Mouse (Mus musculus): ENCODE results near the gene Plxnb1. TPM values are rescaled to one million over a fixed set of nuclear protein-coding genes. Genes with fewer than 3 reads are reported as not detected.

Plxnb1 gene
- polyA plus RNA-seq, 1 experiment from 2014 or later: 27.3 TPM

GRCm38 (mm10) chr9:109101933-109102445 lies 6.8 kb downstream of the Plxnb1 start:
- peaks cover 22% of the 10 kb centered on the region for H3K36me3 ChIP-seq (ENCODE audit: control insufficient read depth, insufficient read depth, low read length)
- whole genome bisulfite sequencing: 92% methylated on average over 5 of the region's 5 CpGs
- H3K4me2 ChIP-seq (ENCODE audit: low read depth, low read length, severe bottlenecking): no peak overlapping the region
- no peaks in the 10 kb centered on the region for H3K27me3 ChIP-seq (ENCODE audit: control insufficient read depth, insufficient read depth, low read length)
- H3K9ac ChIP-seq (ENCODE audit: low read length): no peak overlapping the region
- ATAC-seq (replicated peaks; ENCODE audit: low FRiP score) (no peak), DNase-seq (ENCODE audit: low spot score) (no peak)
- H3K4me3 ChIP-seq (ENCODE audit: low read depth, low read length): no peak overlapping the region
- H3K4me1 ChIP-seq (replicated peaks; ENCODE audit: control insufficient read depth, insufficient read depth, low read length): peaks cover 15% of the 10 kb centered on the region; the same call in 1 of the 2 replicates
- no peaks in the 10 kb centered on the region for H3K9me3 ChIP-seq (ENCODE audit: control insufficient read depth, low read length)
- H3K27ac ChIP-seq (ENCODE audit: low read depth, low read length): no peak overlapping the region

- Histone ChIP-seq H3K4me2 (ENCODE audit: low read depth, low read length, severe bottlenecking) (no peak overlapping the region), H3K9ac (ENCODE audit: low read length) (no peak overlapping the region), H3K4me3 (ENCODE audit: low read depth, low read length) (no peak overlapping the region), H3K36me3 (ENCODE audit: control insufficient read depth, insufficient read depth, low read length) (peaks cover 24% of the 10 kb centered on the region), H3K9me3 (ENCODE audit: control insufficient read depth, low read length) (no peaks in the 10 kb centered on the region), H3K4me1 (replicated peaks; ENCODE audit: control insufficient read depth, insufficient read depth, low read length) (peaks cover 14% of the 10 kb centered on the region; the same call in 1 of the 2 replicates), H3K27me3 (ENCODE audit: control insufficient read depth, insufficient read depth, low read length) (no peaks in the 10 kb centered on the region), H3K27ac (ENCODE audit: low read depth, low read length) (no peak overlapping the region)
- DNase-seq (ENCODE audit: low spot score) (no peak), ATAC-seq (replicated peaks; ENCODE audit: low FRiP score) (no peak)
- WGBS: 97% methylated on average over 3 of the region's 3 CpGs
These were observed 7.4 kb downstream of the Plxnb1 start for GRCm38 (mm10) chr9:109102541-109102940.

DNA sequence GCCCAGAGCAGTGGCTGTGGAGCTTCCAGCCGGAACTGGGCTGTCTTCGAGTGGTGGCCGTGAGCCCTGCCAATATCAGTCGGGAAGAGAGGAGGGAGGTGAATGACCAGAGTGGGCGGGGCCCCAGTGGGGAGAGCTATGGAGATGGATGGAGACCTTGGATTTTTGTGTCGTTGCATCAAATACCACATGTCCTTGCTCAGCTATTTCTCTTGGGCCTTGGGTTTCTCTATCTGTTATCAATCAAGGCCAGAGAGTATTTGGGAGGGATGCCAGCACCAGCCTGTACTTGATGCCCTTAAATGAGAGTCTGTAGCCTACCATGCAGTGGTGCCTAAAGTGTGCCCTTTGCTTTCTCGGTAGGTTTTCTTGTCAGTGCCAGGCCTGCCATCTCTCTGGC lies 8.1 kb downstream of the Plxnb1 start:
- no peak for DNase-seq (ENCODE audit: low spot score)
- Histone ChIP-seq H3K27ac (ENCODE audit: low read depth, low read length) (no peak overlapping the region), H3K4me3 (ENCODE audit: low read depth, low read length) (no peak overlapping the region), H3K9ac (ENCODE audit: low read length) (no peak overlapping the region), H3K9me3 (ENCODE audit: control insufficient read depth, low read length) (no peaks in the 10 kb centered on the region), H3K27me3 (ENCODE audit: control insufficient read depth, insufficient read depth, low read length) (no peaks in the 10 kb centered on the region), H3K4me2 (ENCODE audit: low read depth, low read length, severe bottlenecking) (no peak overlapping the region), H3K4me1 (replicated peaks; ENCODE audit: control insufficient read depth, insufficient read depth, low read length) (peaks cover 10% of the 10 kb centered on the region; the same call in 1 of the 2 replicates), H3K36me3 (ENCODE audit: control insufficient read depth, insufficient read depth, low read length) (peaks cover 24% of the 10 kb centered on the region)
- ATAC-seq (replicated peaks; ENCODE audit: low FRiP score): no peak
- 80% methylated on average over 7 of the region's 7 CpGs for WGBS

DNA sequence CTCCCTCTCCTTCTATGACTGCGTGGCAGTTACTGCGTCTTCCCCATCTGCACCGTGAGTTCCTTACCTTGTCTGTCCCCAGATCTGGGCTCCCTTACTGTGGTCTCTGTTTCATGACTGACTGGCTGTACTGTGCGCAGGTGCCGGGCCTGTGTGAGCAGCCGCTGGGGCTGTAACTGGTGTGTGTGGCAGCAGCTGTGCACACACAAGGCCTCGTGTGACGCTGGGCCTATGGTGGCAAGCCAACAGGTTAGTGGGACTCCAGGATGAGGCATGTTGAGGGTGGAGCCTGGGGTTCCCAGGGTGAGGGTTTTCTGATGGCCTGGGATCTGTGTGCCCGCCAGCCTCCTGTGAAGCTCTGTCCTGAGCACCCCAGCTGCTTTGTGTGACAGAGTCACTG lies 8.9 kb downstream of the Plxnb1 start:
- Histone ChIP-seq H3K9me3 (ENCODE audit: control insufficient read depth, low read length) (no peaks in the 10 kb centered on the region), H3K27ac (ENCODE audit: low read depth, low read length) (no peak overlapping the region), H3K27me3 (ENCODE audit: control insufficient read depth, insufficient read depth, low read length) (no peaks in the 10 kb centered on the region), H3K36me3 (ENCODE audit: control insufficient read depth, insufficient read depth, low read length) (peaks cover 31% of the 10 kb centered on the region), H3K4me2 (ENCODE audit: low read depth, low read length, severe bottlenecking) (no peak overlapping the region), H3K4me1 (replicated peaks; ENCODE audit: control insufficient read depth, insufficient read depth, low read length) (peaks cover 2% of the 10 kb centered on the region; the same call in 1 of the 2 replicates), H3K4me3 (ENCODE audit: low read depth, low read length) (no peak overlapping the region), H3K9ac (ENCODE audit: low read length) (no peak overlapping the region)
- ATAC-seq (replicated peaks; ENCODE audit: low FRiP score) (no peak), DNase-seq (ENCODE audit: low spot score) (no peak)
- WGBS: 89% methylated on average over 9 of the region's 9 CpGs

GRCm38 (mm10) chr9:109105011-109105410 lies 9.8 kb downstream of the Plxnb1 start:
- DNase-seq (ENCODE audit: low spot score): no peak
- no peak for ATAC-seq (replicated peaks; ENCODE audit: low FRiP score)

DNA sequence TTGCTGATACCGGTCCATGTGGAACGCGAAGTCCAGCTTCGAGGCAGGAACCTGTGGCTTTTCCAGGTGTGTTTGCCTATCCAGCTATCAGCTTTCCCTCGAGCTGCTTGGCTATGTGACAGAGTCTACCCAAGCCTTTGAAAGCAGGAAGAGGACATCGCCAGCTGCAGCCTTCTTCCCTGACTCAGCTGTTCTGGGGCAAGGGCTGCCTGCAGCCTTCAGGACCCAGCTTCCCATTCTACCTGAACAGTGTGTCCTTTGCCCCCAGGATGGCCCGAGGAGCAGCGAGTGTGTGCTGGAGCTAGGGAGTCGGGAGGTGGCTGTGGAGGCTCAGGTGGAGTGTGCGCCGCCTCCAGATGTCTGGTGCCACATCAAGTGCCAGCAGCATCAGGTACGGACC lies 10.5 kb downstream of the Plxnb1 start:
- Histone ChIP-seq H3K9ac (ENCODE audit: low read length) (no peak overlapping the region), H3K36me3 (ENCODE audit: control insufficient read depth, insufficient read depth, low read length) (peaks cover 37% of the 10 kb centered on the region), H3K4me3 (ENCODE audit: low read depth, low read length) (no peak overlapping the region), H3K4me2 (ENCODE audit: low read depth, low read length, severe bottlenecking) (no peak overlapping the region), H3K27ac (ENCODE audit: low read depth, low read length) (no peak overlapping the region), H3K4me1 (replicated peaks; ENCODE audit: control insufficient read depth, insufficient read depth, low read length) (no peaks in the 10 kb centered on the region), H3K27me3 (ENCODE audit: control insufficient read depth, insufficient read depth, low read length) (no peaks in the 10 kb centered on the region), H3K9me3 (ENCODE audit: control insufficient read depth, low read length) (no peaks in the 10 kb centered on the region)
- ATAC-seq (replicated peaks; ENCODE audit: low FRiP score) (no peak), DNase-seq (ENCODE audit: low spot score) (no peak)
- WGBS: 97% methylated on average over 12 of the region's 12 CpGs

More at GRCm38 (mm10) chr9:109105011-109105410, 9.8 kb downstream of the Plxnb1 start:
- Histone ChIP-seq H3K4me2 (ENCODE audit: low read depth, low read length, severe bottlenecking) (no peak overlapping the region), H3K27ac (ENCODE audit: low read depth, low read length) (no peak overlapping the region), H3K4me1 (replicated peaks; ENCODE audit: control insufficient read depth, insufficient read depth, low read length) (no peaks in the 10 kb centered on the region), H3K4me3 (ENCODE audit: low read depth, low read length) (no peak overlapping the region), H3K9me3 (ENCODE audit: control insufficient read depth, low read length) (no peaks in the 10 kb centered on the region), H3K27me3 (ENCODE audit: control insufficient read depth, insufficient read depth, low read length) (no peaks in the 10 kb centered on the region), H3K36me3 (ENCODE audit: control insufficient read depth, insufficient read depth, low read length) (peaks cover 37% of the 10 kb centered on the region), H3K9ac (ENCODE audit: low read length) (no peak overlapping the region)
- 89% methylated on average over 12 of the region's 12 CpGs for WGBS

DNA sequence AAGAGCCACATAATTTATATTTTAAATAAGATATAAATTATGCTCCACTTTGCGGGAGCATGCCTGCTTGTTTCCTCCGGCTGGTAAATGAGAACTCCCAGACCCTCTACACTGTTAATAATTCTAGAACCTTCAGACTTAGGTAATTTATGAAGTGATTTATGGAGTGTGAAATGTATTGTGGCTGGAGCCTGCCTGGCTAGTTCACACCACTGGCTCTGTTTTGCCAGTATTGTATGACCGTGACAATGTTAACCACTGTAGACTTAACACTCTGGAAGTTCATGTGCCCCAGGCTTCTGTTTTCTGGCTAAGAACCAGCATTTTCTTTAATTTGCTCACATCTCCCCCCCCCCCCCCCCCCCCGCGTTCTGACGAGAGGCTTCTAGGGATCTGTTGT lies 12.2 kb downstream of the Plxnb1 start:
- H3K4me1 ChIP-seq (replicated peaks; ENCODE audit: control insufficient read depth, insufficient read depth, low read length): no peaks in the 10 kb centered on the region
- 80% methylated on average over 6 of the region's 6 CpGs for WGBS

GRCm38 (mm10) chr9:109110240-109110639 lies 15.1 kb downstream of the Plxnb1 start:
- no peak overlapping the region for H3K4me3 ChIP-seq (ENCODE audit: low read depth, low read length)
- H3K9me3 ChIP-seq (ENCODE audit: control insufficient read depth, low read length): no peaks in the 10 kb centered on the region
- H3K27ac ChIP-seq (ENCODE audit: low read depth, low read length): no peak overlapping the region
- H3K36me3 ChIP-seq (ENCODE audit: control insufficient read depth, insufficient read depth, low read length): peaks cover 42% of the 10 kb centered on the region; the same call in 1 of the 2 replicates
- DNase-seq (ENCODE audit: low spot score): no peak
- 90% methylated on average over 11 of the region's 11 CpGs for WGBS
- no peak for ATAC-seq (replicated peaks; ENCODE audit: low FRiP score)
- no peak overlapping the region for H3K9ac ChIP-seq (ENCODE audit: low read length)
- H3K4me2 ChIP-seq (ENCODE audit: low read depth, low read length, severe bottlenecking): no peak overlapping the region
- H3K27me3 ChIP-seq (ENCODE audit: control insufficient read depth, insufficient read depth, low read length): no peaks in the 10 kb centered on the region
- no peaks in the 10 kb centered on the region for H3K4me1 ChIP-seq (replicated peaks; ENCODE audit: control insufficient read depth, insufficient read depth, low read length)

More for the DNA sequence above, 12.2 kb downstream of the Plxnb1 start:
- Histone ChIP-seq H3K36me3 (ENCODE audit: control insufficient read depth, insufficient read depth, low read length) (peaks cover 40% of the 10 kb centered on the region), H3K27me3 (ENCODE audit: control insufficient read depth, insufficient read depth, low read length) (no peaks in the 10 kb centered on the region), H3K9me3 (ENCODE audit: control insufficient read depth, low read length) (no peaks in the 10 kb centered on the region), H3K27ac (ENCODE audit: low read depth, low read length) (no peak overlapping the region), H3K9ac (ENCODE audit: low read length) (no peak overlapping the region), H3K4me3 (ENCODE audit: low read depth, low read length) (no peak overlapping the region), H3K4me2 (ENCODE audit: low read depth, low read length, severe bottlenecking) (no peak overlapping the region)
- DNase-seq (ENCODE audit: low spot score): no peak
- ATAC-seq (replicated peaks; ENCODE audit: low FRiP score): no peak

- 97% methylated on average over 4 of the region's 4 CpGs for WGBS
- Histone ChIP-seq H3K4me3 (ENCODE audit: low read depth, low read length) (no peak overlapping the region), H3K27ac (ENCODE audit: low read depth, low read length) (no peak overlapping the region), H3K4me2 (ENCODE audit: low read depth, low read length, severe bottlenecking) (no peak overlapping the region), H3K36me3 (ENCODE audit: control insufficient read depth, insufficient read depth, low read length) (peaks cover 45% of the 10 kb centered on the region; the same call in 1 of the 2 replicates), H3K27me3 (ENCODE audit: control insufficient read depth, insufficient read depth, low read length) (no peaks in the 10 kb centered on the region), H3K4me1 (replicated peaks; ENCODE audit: control insufficient read depth, insufficient read depth, low read length) (no peaks in the 10 kb centered on the region), H3K9me3 (ENCODE audit: control insufficient read depth, low read length) (no peaks in the 10 kb centered on the region), H3K9ac (ENCODE audit: low read length) (no peak overlapping the region)
- no peak for DNase-seq (ENCODE audit: low spot score)
- no peak for ATAC-seq (replicated peaks; ENCODE audit: low FRiP score)
These were observed 15.9 kb downstream of the Plxnb1 start for GRCm38 (mm10) chr9:109111101-109111500.

Data from forebrain, embryonic 11.5 days (tissue).